Mouse (Mus musculus) lung, embryonic 15.5 days (tissue): ENCODE results near the gene Actb. TPM values are rescaled to one million over a fixed set of nuclear protein-coding genes. Genes with fewer than 3 reads are reported as not detected.
A peak's percentile ranks its signal among the peaks of the same experiment; 100 is the strongest.

Source experiments
- ATAC-seq: fragments of 200-750 bp; cut with Nextera tagmentation; 2 replicates; pipeline ENCODE4 v1.8.0; 2017; ENCODE audit warnings: moderate number of reproducible peaks, borderline replicate concordance; ENCODE audit not compliant: low FRiP score, low TSS enrichment; ENCODE audit errors: extremely low read depth
- H3K27ac ChIP-seq: fragments of 300-500 bp; sonication (generic); 2 replicates; pipeline ENCODE4 v1.5.1; 2015; ENCODE audit warnings: moderate library complexity, mild to moderate bottlenecking, inconsistent platforms
- H3K27me3 ChIP-seq: fragments of 300-500 bp; sonication (generic); 2 replicates; pipeline ENCODE4 v1.6.1; 2015; ENCODE audit warnings: inconsistent platforms
- H3K36me3 ChIP-seq: fragments of 300-500 bp; sonication (generic); 2 replicates; pipeline ENCODE4 v1.6.1; 2015; ENCODE audit warnings: inconsistent platforms
- H3K4me1 ChIP-seq: fragments of 300-500 bp; sonication (generic); 2 replicates; pipeline ENCODE4 v1.6.1; 2015; ENCODE audit warnings: inconsistent platforms
- H3K4me2 ChIP-seq: fragments of 300-500 bp; sonication (generic); 2 replicates; pipeline ENCODE4 v1.6.1; 2015; ENCODE audit warnings: inconsistent platforms, mild to moderate bottlenecking, moderate library complexity
- H3K4me3 ChIP-seq: fragments of 300-500 bp; sonication (generic); 2 replicates; pipeline ENCODE4 v1.5.1; 2015; ENCODE audit warnings: mild to moderate bottlenecking, inconsistent platforms
- H3K9ac ChIP-seq: fragments of 300-500 bp; sonication (generic); 2 replicates; pipeline ENCODE4 v1.6.1; 2015; ENCODE audit warnings: inconsistent platforms
- H3K9me3 ChIP-seq: fragments of 300-500 bp; sonication (generic); 2 replicates; pipeline ENCODE4 v1.6.1; 2016; ENCODE audit warnings: inconsistent platforms
- WGBS: fragments of 180-500 bp; shearing (Covaris S2); methylation state at CpG from one replicate; pipeline ENCODE4 v1.1.7; 2015; 5-methylcytosine and 5-hydroxymethylcytosine counted together
- polyA plus RNA-seq: library from polyadenylated mRNA; unstranded; fragments of >200 nt; fragmentation: Nextera tagmentation; extraction: Ambion mirVana; gene quantifications from 2 replicates; pipeline ENCODE4 v1.2.1, GENCODE M21; 2015

Actb gene
- polyA plus RNA-seq, 1 experiment from 2014 or later: 15,606 TPM

GRCm38 (mm10) chr5:142880806-142881516, 25.6 kb downstream of the Actb start:
- H3K9me3 ChIP-seq: no peaks in the 10 kb centered on the region
- 28% methylated on average over 13 of the region's 13 CpGs for WGBS
- H3K4me2 ChIP-seq: peak overlapping the region; percentile 3; the same call in 1 of the 2 replicates
- H3K27ac ChIP-seq: peak overlapping the region; percentile 69
- H3K36me3 ChIP-seq: peaks cover 28% of the 10 kb centered on the region
- no peak overlapping the region for H3K4me3 ChIP-seq
- H3K9ac ChIP-seq: no peak overlapping the region
- no peaks in the 10 kb centered on the region for H3K27me3 ChIP-seq
- peak; percentile 13; the same call in 1 of the 2 replicates for ATAC-seq
- H3K4me1 ChIP-seq: peaks cover 28% of the 10 kb centered on the region

GRCm38 (mm10) chr5:142880246-142880645, 26.3 kb downstream of the Actb start:
- Histone ChIP-seq H3K4me3 (no peak overlapping the region), H3K9me3 (no peaks in the 10 kb centered on the region), H3K4me1 (peaks cover 28% of the 10 kb centered on the region), H3K9ac (no peak overlapping the region), H3K27ac (no peak overlapping the region), H3K36me3 (peaks cover 26% of the 10 kb centered on the region), H3K27me3 (no peaks in the 10 kb centered on the region), H3K4me2 (no peak overlapping the region)
- ATAC-seq: no peak
- WGBS: 73% methylated on average over 6 of the region's 6 CpGs

GRCm38 (mm10) chr5:142879318-142880175, 27.0 kb downstream of the Actb start:
- no peak overlapping the region for H3K4me3 ChIP-seq
- no peak overlapping the region for H3K4me2 ChIP-seq
- no peak overlapping the region for H3K9ac ChIP-seq
- H3K36me3 ChIP-seq: peaks cover 24% of the 10 kb centered on the region
- H3K4me1 ChIP-seq: peaks cover 28% of the 10 kb centered on the region
- H3K9me3 ChIP-seq: no peaks in the 10 kb centered on the region
- 62% methylated on average over 8 of the region's 8 CpGs for WGBS
- H3K27me3 ChIP-seq: no peaks in the 10 kb centered on the region
- no peak overlapping the region for H3K27ac ChIP-seq
- peak; percentile 73 for ATAC-seq

DNA sequence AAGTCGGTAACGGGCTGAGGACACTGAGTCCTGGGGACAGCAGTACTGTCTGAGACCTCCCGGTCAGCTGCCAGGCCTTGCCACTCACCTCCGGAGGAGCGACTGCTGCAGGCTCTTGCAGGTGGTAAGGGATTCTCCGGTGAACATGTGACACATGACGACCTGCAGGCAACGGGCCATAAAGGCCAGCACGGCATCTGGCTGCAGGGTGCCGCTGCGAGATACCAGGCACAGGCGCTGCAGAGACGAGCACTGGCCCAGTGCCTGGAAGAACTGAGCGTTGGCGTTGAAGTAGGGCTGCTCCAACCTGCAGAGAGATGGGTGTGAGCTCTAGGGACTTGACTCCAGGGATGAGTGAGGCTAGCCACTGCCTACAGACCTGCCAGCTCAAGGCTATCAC, 28.0 kb downstream of the Actb start:
- Histone ChIP-seq H3K9me3 (no peaks in the 10 kb centered on the region), H3K27ac (no peak overlapping the region), H3K4me1 (peaks cover 28% of the 10 kb centered on the region), H3K27me3 (no peaks in the 10 kb centered on the region), H3K36me3 (peaks cover 22% of the 10 kb centered on the region), H3K4me3 (no peak overlapping the region), H3K9ac (no peak overlapping the region), H3K4me2 (no peak overlapping the region)
- ATAC-seq: no peak
- WGBS: 85% methylated on average over 15 of the region's 15 CpGs

GRCm38 (mm10) chr5:142877337-142878280, 28.9 kb downstream of the Actb start:
- H3K4me2 ChIP-seq: no peak overlapping the region
- no peak overlapping the region for H3K27ac ChIP-seq
- H3K36me3 ChIP-seq: peaks cover 24% of the 10 kb centered on the region
- H3K4me1 ChIP-seq: peaks cover 28% of the 10 kb centered on the region
- no peaks in the 10 kb centered on the region for H3K27me3 ChIP-seq
- ATAC-seq: peak; percentile 44; the same call in 1 of the 2 replicates
- H3K9ac ChIP-seq: no peak overlapping the region
- 29% methylated on average over 11 of the region's 11 CpGs for WGBS
- H3K9me3 ChIP-seq: no peaks in the 10 kb centered on the region
- no peak overlapping the region for H3K4me3 ChIP-seq

- Histone ChIP-seq H3K9me3 (no peaks in the 10 kb centered on the region), H3K4me1 (peaks cover 28% of the 10 kb centered on the region), H3K27ac (no peak overlapping the region), H3K4me3 (no peak overlapping the region), H3K27me3 (no peaks in the 10 kb centered on the region), H3K4me2 (no peak overlapping the region), H3K9ac (no peak overlapping the region), H3K36me3 (peaks cover 24% of the 10 kb centered on the region)
- whole genome bisulfite sequencing: 74% methylated on average over 5 of the region's 5 CpGs
- no peak for ATAC-seq
These were observed 29.7 kb downstream of the Actb start for GRCm38 (mm10) chr5:142876896-142877295.

DNA sequence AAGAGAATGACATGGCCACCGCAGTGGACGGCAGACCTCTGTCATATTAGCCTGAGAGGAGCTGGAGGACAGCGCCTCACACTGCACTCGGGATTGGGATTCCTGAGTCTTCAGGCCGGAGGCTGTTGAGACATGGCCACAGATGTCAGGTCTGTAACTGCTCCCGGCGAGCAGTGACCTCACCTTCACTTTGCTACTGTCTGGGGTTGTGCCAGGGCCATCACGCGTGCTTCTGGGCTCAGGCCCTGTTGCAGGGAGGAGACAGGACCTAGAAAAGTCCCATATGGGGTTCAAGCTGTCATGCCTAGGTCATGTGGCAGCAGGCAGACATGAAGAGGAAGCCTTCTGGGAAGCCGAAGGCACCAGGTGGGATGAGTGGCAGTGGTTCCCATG, 31.0 kb downstream of the Actb start:
- no peak overlapping the region for H3K4me3 ChIP-seq
- peaks cover 18% of the 10 kb centered on the region for H3K4me1 ChIP-seq
- H3K4me2 ChIP-seq: no peak overlapping the region
- peaks cover 25% of the 10 kb centered on the region for H3K36me3 ChIP-seq
- ATAC-seq: no peak
- H3K9ac ChIP-seq: no peak overlapping the region
- H3K27me3 ChIP-seq: no peaks in the 10 kb centered on the region
- no peak overlapping the region for H3K27ac ChIP-seq
- 88% methylated on average over 10 of the region's 10 CpGs for WGBS
- no peaks in the 10 kb centered on the region for H3K9me3 ChIP-seq

DNA sequence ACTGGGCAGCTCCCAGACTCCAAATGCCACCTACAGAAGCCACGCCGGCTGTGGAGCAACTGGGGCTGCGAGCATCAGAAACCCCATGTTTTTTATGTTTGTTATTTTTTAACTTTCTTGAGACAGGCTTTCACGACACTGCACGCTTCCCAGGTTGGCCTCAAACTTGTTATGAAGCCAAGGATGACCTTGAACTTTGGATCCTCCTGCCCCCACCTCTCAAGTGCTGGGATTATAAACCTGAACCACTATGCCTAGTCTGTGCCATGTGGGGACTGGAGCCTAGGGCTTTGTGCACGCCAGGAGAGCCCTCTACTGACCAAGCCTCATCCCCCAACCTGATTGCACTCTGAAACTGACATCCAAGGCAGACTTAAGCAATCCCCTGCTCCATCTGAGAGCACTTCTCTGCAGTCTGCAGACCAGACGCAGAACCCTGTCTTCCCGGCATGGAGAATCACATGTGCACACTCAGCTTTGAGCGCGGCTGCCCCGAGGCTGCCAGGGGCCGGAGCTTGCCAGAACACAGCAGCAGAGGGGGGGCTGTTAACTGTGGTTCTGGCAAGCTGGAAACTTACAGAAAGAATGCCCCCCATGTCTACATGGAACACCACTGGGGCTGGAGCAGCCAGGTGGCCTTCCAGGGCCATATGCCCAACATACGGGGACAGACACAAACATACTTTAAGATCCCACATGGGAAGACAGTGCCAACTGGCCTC, 31.6 kb downstream of the Actb start:
- no peak overlapping the region for H3K4me2 ChIP-seq
- no peak overlapping the region for H3K4me3 ChIP-seq
- no peaks in the 10 kb centered on the region for H3K9me3 ChIP-seq
- no peak for ATAC-seq
- no peaks in the 10 kb centered on the region for H3K27me3 ChIP-seq
- H3K36me3 ChIP-seq: peaks cover 28% of the 10 kb centered on the region
- no peak overlapping the region for H3K9ac ChIP-seq
- H3K4me1 ChIP-seq: peaks cover 14% of the 10 kb centered on the region
- 86% methylated on average over 13 of the region's 13 CpGs for WGBS
- H3K27ac ChIP-seq: no peak overlapping the region

GRCm38 (mm10) chr5:142873718-142874117, 32.8 kb downstream of the Actb start:
- no peak overlapping the region for H3K4me3 ChIP-seq
- no peaks in the 10 kb centered on the region for H3K9me3 ChIP-seq
- ATAC-seq: no peak
- WGBS: 91% methylated on average over 7 of the region's 7 CpGs
- H3K27me3 ChIP-seq: no peaks in the 10 kb centered on the region
- H3K36me3 ChIP-seq: peaks cover 28% of the 10 kb centered on the region
- H3K4me2 ChIP-seq: no peak overlapping the region
- H3K9ac ChIP-seq: no peak overlapping the region
- peaks cover 8% of the 10 kb centered on the region for H3K4me1 ChIP-seq
- no peak overlapping the region for H3K27ac ChIP-seq

GRCm38 (mm10) chr5:142871765-142872164, 34.8 kb downstream of the Actb start:
- H3K4me1 ChIP-seq: no peaks in the 10 kb centered on the region
- no peak overlapping the region for H3K4me2 ChIP-seq
- H3K36me3 ChIP-seq: peaks cover 16% of the 10 kb centered on the region
- H3K9me3 ChIP-seq: no peaks in the 10 kb centered on the region
- WGBS: 45% methylated on average over 12 of the region's 12 CpGs
- no peak for ATAC-seq
- H3K27ac ChIP-seq: no peak overlapping the region
- H3K9ac ChIP-seq: no peak overlapping the region
- H3K27me3 ChIP-seq: no peaks in the 10 kb centered on the region
- no peak overlapping the region for H3K4me3 ChIP-seq

DNA sequence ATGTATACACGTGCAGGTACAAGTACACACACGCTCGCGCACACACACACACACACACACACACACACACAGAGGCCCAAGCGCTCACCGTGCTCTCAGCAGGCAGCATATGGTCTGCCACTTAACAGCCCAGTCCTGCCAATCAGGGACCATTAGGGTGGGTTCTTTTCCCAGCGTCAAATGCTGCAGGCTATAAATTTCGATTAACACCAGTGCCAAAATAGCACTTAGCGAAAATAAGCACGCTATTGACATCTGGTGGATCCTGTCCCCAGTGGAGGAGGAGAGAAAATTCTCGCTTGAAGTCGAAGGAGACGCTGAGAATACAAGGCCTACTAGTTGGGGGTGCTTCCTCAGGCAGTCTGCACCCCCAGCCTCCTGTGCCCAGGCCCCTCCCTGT, 37.1 kb downstream of the Actb start:
- Histone ChIP-seq H3K4me3 (no peak overlapping the region), H3K27me3 (no peaks in the 10 kb centered on the region), H3K36me3 (peaks cover 6% of the 10 kb centered on the region), H3K9me3 (no peaks in the 10 kb centered on the region), H3K4me1 (no peaks in the 10 kb centered on the region), H3K9ac (no peak overlapping the region), H3K27ac (no peak overlapping the region), H3K4me2 (no peak overlapping the region)
- WGBS: 81% methylated on average over 13 of the region's 13 CpGs
- ATAC-seq: no peak
